ENCODE assay signal across 30 mouse cellular contexts in genomic region chr7:83720231-83720630, GRCm38 (mm10). TPM values are rescaled to one million over a fixed set of nuclear protein-coding genes. Genes with fewer than 3 reads are reported as not detected.
DNase-seq lines count a peak whose midpoint lies in the region; ATAC-seq and TF ChIP-seq lines count a peak whose summit lies in the region.
"Had no signal": no experiment of that assay in that cellular context is flagged by ENCODE, and none has a peak within 500 bp of the region (broad histone marks: within the 10 kb centered on the region; RNA-seq: fewer than 3 reads in every experiment).

No protein-coding gene starts in this region.

- WGBS in forebrain, embryonic 13.5 days: 84% methylated on average over 8 of the region's 8 CpGs

- H3K27ac ChIP-seq in bone marrow macrophage, adult 2 months (ENCODE audit: insufficient read depth, low read depth, low read length): peak overlapping the region; percentile 61
- H3K27ac ChIP-seq in forebrain, embryonic 13.5 days: no peak overlapping the region
- H3K27ac ChIP-seq: embryonic facial prominence, embryonic 15.5 days; forebrain, embryonic 12.5 days; heart, embryonic 15.5 days; hindbrain, embryonic 14.5 days; liver, embryonic 12.5 days had no signal

- H3K4me3 ChIP-seq in bone marrow macrophage, adult 2 months (ENCODE audit: insufficient read depth, low read length): peak overlapping the region; percentile 38
- H3K4me3 ChIP-seq in forebrain, embryonic 13.5 days: no peak overlapping the region
- H3K4me3 ChIP-seq: embryonic facial prominence, embryonic 15.5 days; forebrain, embryonic 12.5 days; heart, embryonic 15.5 days; layer of hippocampus, adult 2 months; liver, embryonic 12.5 days; myocyte had no signal

- no peaks in the 10 kb centered on the region for H3K9me3 ChIP-seq in forebrain, embryonic 13.5 days (replicated peaks)
- H3K9me3 ChIP-seq: forebrain, embryonic 12.5 days; heart, embryonic 15.5 days; liver, embryonic 12.5 days had no signal

- no peak for TF ChIP-seq CTCF in bone marrow macrophage, adult 2 months (IDR thresholded peaks at IDR 0.05; ENCODE audit: low read depth, low read length)

- no peak overlapping the region for H3K4me2 ChIP-seq in forebrain, embryonic 13.5 days
- H3K4me2 ChIP-seq: embryonic facial prominence, embryonic 15.5 days; forebrain, embryonic 12.5 days; heart, embryonic 15.5 days; hindbrain, embryonic 14.5 days; liver, embryonic 12.5 days had no signal

- peak; percentile 60 for ATAC-seq in megakaryocyte, adult 5-6 weeks (ENCODE audit: poor library complexity, severe bottlenecking)
- no peak for ATAC-seq in forebrain, embryonic 13.5 days
- ATAC-seq: activated CD4-positive, CD25-positive, alpha-beta regulatory T cell, adult 4 months; liver, embryonic 12.5 days; liver, postnatal 0 days; midbrain, embryonic 16.5 days had no signal

- peak; percentile 93 for DNase-seq in heart, adult 11 months
- no peak for DNase-seq in heart, postnatal 14 days
- DNase-seq in 416B (ENCODE audit: low read depth): peak; percentile 9
- DNase-seq in natural killer cell, adult 2 months (ENCODE audit: low spot score in 2 of 2): no peak
- no peak for DNase-seq in urinary bladder, postnatal 4 days (ENCODE audit: low spot score in 2 of 2)
- DNase-seq: adrenal gland, adult 2 months; adrenal gland, postnatal 36 days; B cell, adult 2 months; cerebellum, adult 9-10 months; heart, postnatal 36 days; kidney, adult 2 months; kidney, postnatal 36 days; left cerebral cortex, postnatal 4 days; liver, postnatal 0 days; lung, postnatal 36 days; right cerebral cortex, adult 18-20 months; right cerebral cortex, postnatal 4 days; thymus, postnatal 4 days had no signal

- TF ChIP-seq POLR2A in bone marrow macrophage, adult 2 months (IDR thresholded peaks at IDR 0.05; ENCODE audit: borderline replicate concordance, low read depth, low read length): no peak

- intact Hi-C loops in heart, postnatal 14 days (cut with DNase I): no loop called here

- peaks cover 68% of the 10 kb centered on the region for H3K4me1 ChIP-seq in bone marrow macrophage, adult 2 months (ENCODE audit: control insufficient read depth, insufficient read depth, low read length)
- no peaks in the 10 kb centered on the region for H3K4me1 ChIP-seq in forebrain, embryonic 13.5 days
- H3K4me1 ChIP-seq: forebrain, embryonic 12.5 days; liver, embryonic 12.5 days had no signal

- H3K36me3 ChIP-seq in forebrain, embryonic 13.5 days (ENCODE audit: poor library complexity, severe bottlenecking): no peaks in the 10 kb centered on the region
- H3K36me3 ChIP-seq: forebrain, embryonic 12.5 days; heart, embryonic 15.5 days; liver, embryonic 12.5 days had no signal

- H3K9ac ChIP-seq in forebrain, embryonic 13.5 days: no peak overlapping the region
- H3K9ac ChIP-seq: embryonic facial prominence, embryonic 15.5 days; forebrain, embryonic 12.5 days; heart, embryonic 15.5 days; hindbrain, embryonic 14.5 days; liver, embryonic 12.5 days; liver, postnatal 0 days had no signal

- H3K27me3 ChIP-seq in forebrain, embryonic 13.5 days: no peaks in the 10 kb centered on the region
- H3K27me3 ChIP-seq: embryonic facial prominence, embryonic 15.5 days; forebrain, embryonic 12.5 days; heart, embryonic 15.5 days had no signal

RNA-seq across cellular contexts. Expression of gene Il16, which starts 25.3 kb away (rescaled TPM):
- total RNA-seq in heart, postnatal 14 days (2021): 10 to 100 TPM in 1 of 2 experiments, 1 to 10 TPM in 1; 8.0 to 10.6 TPM
- polyA plus RNA-seq in bone marrow macrophage, adult 2 months (2012; ENCODE audit: insufficient read depth, insufficient read length, missing spikeins): 47.9 and 48.7 TPM in 2 replicates
- total RNA-seq in megakaryocyte, adult 5-6 weeks (2015): 38.8 and 42.2 TPM in 2 replicates
- total RNA-seq in megakaryocyte, adult 5-6 weeks (2017): 128 TPM in 2 replicates
- 0.93 and 1.1 TPM in 2 replicates for polyA plus RNA-seq in forebrain, embryonic 13.5 days (2015; fragmentation: Nextera tagmentation; extraction: Ambion mirVana)

Comparison
In these comparisons a context has a peak if more than half of its experiments do, and no peak if none do; other contexts are left out.
1. DNase-seq: peak in heart, adult 11 months (single experiment) and 416B (single experiment); none in heart, postnatal 14 days (0 of 2), natural killer cell, adult 2 months (0 of 2) and urinary bladder, postnatal 4 days (0 of 2).